19 mouse cellular contexts compared by ENCODE assay signal in genomic region chr12:3430443-3430753, GRCm38 (mm10). TPM values are rescaled to one million over a fixed set of nuclear protein-coding genes. Genes with fewer than 3 reads are reported as not detected.
DNase-seq lines count a peak whose midpoint lies in the region; ATAC-seq and TF ChIP-seq lines count a peak whose summit lies in the region.
"Had no signal": no experiment of that assay in that cellular context is flagged by ENCODE, and none has a peak within 500 bp of the region (broad histone marks: within the 10 kb centered on the region; RNA-seq: fewer than 3 reads in every experiment).

No protein-coding gene starts in this region.

- no peaks in the 10 kb centered on the region for H3K27me3 ChIP-seq in liver, adult 2 months (ENCODE audit: control insufficient read depth, insufficient read depth, low read length)
- no peaks in the 10 kb centered on the region for H3K27me3 ChIP-seq in liver, embryonic 11.5 days (replicated peaks; ENCODE audit: control insufficient read depth, insufficient read depth, low read length)
- H3K27me3 ChIP-seq in MEL (ENCODE audit: control insufficient read depth in 1 of 2, insufficient read depth in 2 of 2, low read length in 2 of 2): no peaks in the 10 kb centered on the region
- no peaks in the 10 kb centered on the region for H3K27me3 ChIP-seq in cerebellum, adult 2 months (ENCODE audit: control insufficient read depth, insufficient read depth, low read length)
- H3K27me3 ChIP-seq: forebrain, embryonic 13.5 days; heart, embryonic 13.5 days; hindbrain, embryonic 12.5 days had no signal

- no peak overlapping the region for H3K4me3 ChIP-seq in liver, adult 2 months (ENCODE audit: insufficient read depth, low read depth, low read length)
- no peak overlapping the region for H3K4me3 ChIP-seq in liver, embryonic 11.5 days (ENCODE audit: low read depth, low read length)
- peak overlapping the region; percentile 9 to 19; a peak in 2 of 4 replicates for H3K4me3 ChIP-seq in MEL (ENCODE audit: control insufficient read depth in 1 of 2, insufficient read depth in 1 of 2, low read depth in 2 of 2, low read length in 2 of 2)
- no peak overlapping the region for H3K4me3 ChIP-seq in cerebellum, adult 2 months (replicated peaks; ENCODE audit: insufficient read depth, low read depth, low read length)
- H3K4me3 ChIP-seq: embryonic facial prominence, embryonic 10.5 days; forebrain, embryonic 13.5 days; gastrocnemius, adult 2 months; heart, embryonic 13.5 days; hindbrain, embryonic 12.5 days had no signal

- no peak for TF ChIP-seq RAD21 in MEL (IDR thresholded peaks at IDR 0.05; ENCODE audit: low read depth, low read length)

- TF ChIP-seq EP300 in MEL (IDR thresholded peaks at IDR 0.05; ENCODE audit: low read depth in 1 of 2, low read length in 2 of 2): no peak

- peaks cover 20% of the 10 kb centered on the region for H3K4me1 ChIP-seq in liver, adult 2 months (ENCODE audit: control insufficient read depth, insufficient read depth, low read length)
- peaks cover 12% of the 10 kb centered on the region for H3K4me1 ChIP-seq in liver, embryonic 11.5 days (replicated peaks; ENCODE audit: control insufficient read depth, insufficient read depth, low read length)
- H3K4me1 ChIP-seq in MEL (ENCODE audit: control insufficient read depth in 1 of 2, insufficient read depth in 2 of 2, low read length in 2 of 2): peaks cover 16 to 18% of the 10 kb centered on the region in 2 experiments
- peaks cover 5% of the 10 kb centered on the region; the same call in 1 of the 2 replicates for H3K4me1 ChIP-seq in cerebellum, adult 2 months (ENCODE audit: control insufficient read depth, insufficient read depth, low read length)

- H3K36me3 ChIP-seq in liver, adult 2 months (ENCODE audit: control insufficient read depth, insufficient read depth, low read length): 0 out of 2 replicates have a peak, but pooled peaks cover 2% of the 10 kb centered on the region
- peaks cover 2% of the 10 kb centered on the region; the same call in 1 of the 2 replicates for H3K36me3 ChIP-seq in liver, embryonic 11.5 days (ENCODE audit: control insufficient read depth, insufficient read depth, low read length)
- peaks cover 7 to 42% of the 10 kb centered on the region in 2 experiments for H3K36me3 ChIP-seq in MEL (ENCODE audit: control insufficient read depth in 1 of 2, insufficient read depth in 2 of 2, low read length in 2 of 2)
- H3K36me3 ChIP-seq: hindbrain, embryonic 12.5 days had no signal

- TF ChIP-seq CTCF in liver, adult 2 months (IDR thresholded peaks at IDR 0.05; ENCODE audit: low read depth, low read length): no peak
- no peak for TF ChIP-seq CTCF in MEL (IDR thresholded peaks at IDR 0.05 in 2 of 3, conservative IDR thresholded peaks at IDR 0.05 in 1 of 3; ENCODE audit: control insufficient read depth in 1 of 3, insufficient read depth in 1 of 3, low read depth in 2 of 3, low read length in 3 of 3, poor library complexity in 1 of 3, severe bottlenecking in 1 of 3)
- TF ChIP-seq CTCF in cerebellum, adult 2 months (IDR thresholded peaks at IDR 0.05; ENCODE audit: borderline replicate concordance, insufficient read depth, low read depth, low read length): no peak

- peaks cover 17% of the 10 kb centered on the region for H3K79me2 ChIP-seq in liver, adult 2 months (ENCODE audit: control insufficient read depth, insufficient read depth, low read length)
- peaks cover 67% of the 10 kb centered on the region for H3K79me2 ChIP-seq in MEL (ENCODE audit: control insufficient read depth, insufficient read depth, low read length, poor library complexity)

- no peak for TF ChIP-seq POLR2A in liver, adult 2 months (IDR thresholded peaks at IDR 0.05; ENCODE audit: extremely low read depth, insufficient read depth, low read length)
- no peak for TF ChIP-seq POLR2A in MEL (IDR thresholded peaks at IDR 0.05; ENCODE audit: control insufficient read depth in 1 of 2, insufficient read depth in 1 of 2, low read depth in 1 of 2, low read length in 2 of 2, poor library complexity in 1 of 2)
- no peak for TF ChIP-seq POLR2A in cerebellum, adult 2 months (IDR thresholded peaks at IDR 0.05; ENCODE audit: borderline replicate concordance, insufficient read depth, low read length)

- no peak overlapping the region; the same call in 1 of the 2 replicates for H3K4me2 ChIP-seq in liver, embryonic 11.5 days
- H3K4me2 ChIP-seq: forebrain, embryonic 13.5 days; heart, embryonic 13.5 days; hindbrain, embryonic 12.5 days had no signal

- intact Hi-C loops in heart, postnatal 14 days (cut with DNase I): no loop called here

- H3K9ac ChIP-seq in liver, adult 2 months (ENCODE audit: low read depth, low read length): no peak overlapping the region
- no peak overlapping the region for H3K9ac ChIP-seq in liver, embryonic 11.5 days (ENCODE audit: low read depth, low read length)
- peak overlapping the region; percentile 38; the same call in 1 of the 2 replicates for H3K9ac ChIP-seq in MEL (ENCODE audit: control insufficient read depth, low read depth, low read length, poor library complexity, severe bottlenecking)
- H3K9ac ChIP-seq: forebrain, embryonic 13.5 days; forebrain, postnatal 0 days; heart, embryonic 13.5 days; hindbrain, embryonic 12.5 days had no signal

- H3K9me3 ChIP-seq in liver, embryonic 11.5 days (ENCODE audit: control insufficient read depth, low read length): no peaks in the 10 kb centered on the region
- H3K9me3 ChIP-seq in MEL (replicated peaks; ENCODE audit: insufficient read depth, low read length): no peaks in the 10 kb centered on the region
- H3K9me3 ChIP-seq: embryonic facial prominence, embryonic 10.5 days; forebrain, embryonic 13.5 days; G1E; heart, embryonic 13.5 days; hindbrain, embryonic 12.5 days had no signal

- ATAC-seq in liver, embryonic 11.5 days (replicated peaks; ENCODE audit: low FRiP score): no peak
- ATAC-seq: forebrain, embryonic 13.5 days; forebrain, postnatal 0 days; hindbrain, embryonic 16.5 days had no signal

- DNase-seq in heart, adult 11 months: peak; percentile 36
- DNase-seq in heart, postnatal 14 days: no peak
- DNase-seq in liver, adult 2 months (ENCODE audit: extremely low read depth, low read depth, low spot score): peak; percentile 81
- DNase-seq in liver, embryonic 11.5 days (ENCODE audit: low spot score): no peak
- DNase-seq in MEL (ENCODE audit: low read depth, low spot score): no peak
- no peak for DNase-seq in left cerebral cortex, adult 18-20 months (ENCODE audit: low spot score in 2 of 2)
- no peak for DNase-seq in cerebellum, adult 2 months
- DNase-seq: adrenal gland, postnatal 25 days; cerebellum, adult 18-20 months; forebrain, postnatal 0 days; gastrocnemius, adult 2 months; gastrocnemius, postnatal 25 days; heart, postnatal 4 days had no signal

- H3K27ac ChIP-seq in liver, adult 2 months (replicated peaks; ENCODE audit: insufficient read depth, low read depth, low read length): 0 out of 2 replicates have a peak overlapping the region, but pooled peaks have one; percentile 37
- no peak overlapping the region for H3K27ac ChIP-seq in liver, embryonic 11.5 days (ENCODE audit: low read depth, low read length)
- peak overlapping the region; percentile 74 for H3K27ac ChIP-seq in MEL (ENCODE audit: control insufficient read depth, low read depth, low read length)
- H3K27ac ChIP-seq in cerebellum, adult 2 months (ENCODE audit: insufficient read depth, low read length): no peak overlapping the region
- H3K27ac ChIP-seq: embryonic facial prominence, embryonic 10.5 days; forebrain, embryonic 13.5 days; gastrocnemius, adult 2 months; heart, embryonic 13.5 days; hindbrain, embryonic 12.5 days had no signal

TF ChIP-seq in MEL, 35 proteins besides CTCF, POLR2A, EP300 and RAD21:
- no peak for TF ChIP-seq MAFK (IDR thresholded peaks at IDR 0.05; ENCODE audit: borderline replicate concordance, low read depth, low read length)

RNA-seq across cellular contexts. Expression of gene Asxl2, which starts 3.7 kb away (rescaled TPM):
- 10 to 100 TPM; 26.1 to 26.4 TPM for total RNA-seq in heart, postnatal 14 days (2021)
- 18.3 and 18.6 TPM in 2 replicates for total RNA-seq in liver, adult 2 months (2014; rRNA removed)
- polyA plus RNA-seq in liver, adult 2 months (2012; rRNA removed): 3.7 and 4.2 TPM in 2 replicates
- polyA plus RNA-seq in liver, embryonic 11.5 days (2014; fragmentation: Nextera tagmentation; extraction: Ambion mirVana): 21.4 and 23.4 TPM in 2 replicates
- 18.8 and 19.2 TPM in 2 replicates for total RNA-seq in MEL (2012; rRNA removed)
- polyA plus RNA-seq in MEL (2012; ENCODE audit: insufficient read depth in 1 of 2, insufficient read length in 2 of 2, low read depth in 1 of 2, low replicate concordance in 2 of 2, missing spikeins in 1 of 2): 10 to 100 TPM; 26.2 to 62.0 TPM
- total RNA-seq in left cerebral cortex, adult 18-20 months (2021): 10 to 100 TPM; 26.9 to 28.6 TPM
- polyA plus RNA-seq in cerebellum, adult 2 months (2012; rRNA removed): 13.7 and 14.2 TPM in 2 replicates

Comparison
In these comparisons a context has a peak if more than half of its experiments do, and no peak if none do; other contexts are left out.
1. DNase-seq: peak in heart, adult 11 months (single experiment) and liver, adult 2 months (single experiment); none in heart, postnatal 14 days (0 of 2), liver, embryonic 11.5 days (single experiment), MEL (single experiment), left cerebral cortex, adult 18-20 months (0 of 2) and cerebellum, adult 2 months (0 of 2).
2. H3K27ac ChIP-seq: peak in liver, adult 2 months (single experiment) and MEL (single experiment); none in liver, embryonic 11.5 days (single experiment) and cerebellum, adult 2 months (single experiment).
3. H3K4me3 ChIP-seq: peak in MEL (2 of 2); none in liver, adult 2 months (single experiment), liver, embryonic 11.5 days (single experiment) and cerebellum, adult 2 months (single experiment).